Mouse (Mus musculus) neural tube, embryonic 12.5 days (tissue): ENCODE results near the gene Bcl11b. TPM values are rescaled to one million over a fixed set of nuclear protein-coding genes. Genes with fewer than 3 reads are reported as not detected.
A peak's percentile ranks its signal among the peaks of the same experiment; 100 is the strongest.

Experiments used
- ATAC-seq: fragments of 200-750 bp; cut with Nextera tagmentation; 2 replicates; pipeline ENCODE4 v1.8.0; 2017; ENCODE audit warnings: low read depth, mild to moderate bottlenecking, moderate TSS enrichment, moderate library complexity; ENCODE audit not compliant: low FRiP score
- H3K27ac ChIP-seq: fragments of 300-500 bp; sonication (generic); 2 replicates; pipeline ENCODE4 v1.5.1; 2016
- H3K27me3 ChIP-seq: fragments of 300-500 bp; sonication (generic); replicated peaks from 2 replicates; pipeline ENCODE4 v1.6.1; 2016; ENCODE audit warnings: mild to moderate bottlenecking
- H3K36me3 ChIP-seq: fragments of 300-500 bp; sonication (generic); 2 replicates; pipeline ENCODE4 v1.6.1; 2016; ENCODE audit warnings: mild to moderate bottlenecking
- H3K4me1 ChIP-seq: fragments of 300-500 bp; sonication (generic); 2 replicates; pipeline ENCODE4 v1.6.1; 2016
- H3K4me2 ChIP-seq: fragments of 300-500 bp; sonication (generic); replicated peaks from 2 replicates; pipeline ENCODE4 v1.6.1; 2016; ENCODE audit warnings: mild to moderate bottlenecking
- H3K4me3 ChIP-seq: fragments of 300-500 bp; sonication (generic); 2 replicates; pipeline ENCODE4 v1.5.1; 2016
- H3K9ac ChIP-seq: fragments of 300-500 bp; sonication (generic); 2 replicates; pipeline ENCODE4 v1.6.1; 2016; ENCODE audit warnings: mild to moderate bottlenecking
- H3K9me3 ChIP-seq: fragments of 300-500 bp; sonication (generic); 2 replicates; pipeline ENCODE4 v1.6.1; 2016; ENCODE audit warnings: mild to moderate bottlenecking
- WGBS: fragments of 180-500 bp; shearing (Covaris S2); methylation state at CpG from one replicate; pipeline ENCODE4 v1.1.7; 2016; 5-methylcytosine and 5-hydroxymethylcytosine counted together
- polyA plus RNA-seq: library from polyadenylated mRNA; unstranded; fragments of >200 nt; fragmentation: Nextera tagmentation; extraction: Ambion mirVana; gene quantifications from 2 replicates; pipeline ENCODE4 v1.2.1, GENCODE M21; 2016

Bcl11b gene
- polyA plus RNA-seq, result 25.9 and 27.1 TPM in 2 replicates

DNA sequence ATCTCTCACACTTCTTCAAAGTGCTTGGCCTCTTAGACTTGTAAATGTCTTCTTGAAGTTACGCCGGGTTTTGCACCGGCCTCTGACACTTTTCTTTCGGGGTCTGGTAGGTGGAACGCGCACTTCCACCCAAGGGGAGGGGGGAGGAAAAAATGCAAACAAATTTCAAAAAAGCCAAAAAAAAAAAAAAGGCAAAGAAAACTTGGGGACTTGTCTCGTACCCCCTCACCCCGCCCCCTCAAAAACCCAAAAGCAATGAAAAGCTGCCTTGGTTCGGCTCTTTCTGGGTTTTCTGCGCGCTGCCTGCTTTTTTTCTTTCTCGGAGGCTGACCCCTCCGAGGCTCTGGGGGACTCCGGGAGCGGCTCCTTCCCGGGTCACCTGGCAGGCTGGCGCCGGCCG lies at the start of gene Bcl11b:
TSS of gene Bcl11b (minus strand) at position 120 of the 400 bp plus-strand sequence.
- H3K27me3 ChIP-seq, result peaks cover 14% of the 10 kb centered on the region

DNA sequence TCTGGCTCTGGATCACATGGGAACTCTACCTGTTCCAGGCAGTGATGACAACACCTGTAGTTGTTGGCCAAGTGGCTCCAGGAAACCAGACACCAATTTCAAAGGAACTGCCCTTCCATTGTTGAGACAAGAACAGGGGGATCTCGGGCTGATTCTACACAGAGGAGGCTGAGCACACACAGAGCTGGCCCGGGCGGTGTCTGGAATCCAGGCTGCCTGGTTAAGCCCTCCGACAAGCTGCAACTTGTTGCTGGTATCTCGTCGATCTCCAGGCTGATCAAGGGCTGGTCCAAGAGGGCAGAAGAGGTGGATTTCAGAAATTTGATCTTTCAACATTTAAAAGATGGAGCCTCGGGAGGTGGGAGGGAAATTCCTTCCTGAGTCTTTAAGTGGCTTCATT lies 47.6 kb upstream of the Bcl11b start:
- no peaks in the 10 kb centered on the region for H3K9me3 ChIP-seq

More for the DNA sequence above, at the start of gene Bcl11b:
- H3K4me1 ChIP-seq, result peaks cover 29% of the 10 kb centered on the region
- no peak for ATAC-seq
- H3K36me3 ChIP-seq, result no peaks in the 10 kb centered on the region
- H3K9me3 ChIP-seq, result no peaks in the 10 kb centered on the region
- peak within 1 kb of the TSS; percentile 92 for H3K27ac ChIP-seq
- peak within 1 kb of the TSS; percentile 93 for H3K9ac ChIP-seq
- peak within 1 kb of the TSS; percentile 81 for H3K4me3 ChIP-seq
- H3K4me2 ChIP-seq, result peak within 1 kb of the TSS; percentile 81
- under 1% methylated on average over 19 of the region's 19 CpGs for WGBS

DNA sequence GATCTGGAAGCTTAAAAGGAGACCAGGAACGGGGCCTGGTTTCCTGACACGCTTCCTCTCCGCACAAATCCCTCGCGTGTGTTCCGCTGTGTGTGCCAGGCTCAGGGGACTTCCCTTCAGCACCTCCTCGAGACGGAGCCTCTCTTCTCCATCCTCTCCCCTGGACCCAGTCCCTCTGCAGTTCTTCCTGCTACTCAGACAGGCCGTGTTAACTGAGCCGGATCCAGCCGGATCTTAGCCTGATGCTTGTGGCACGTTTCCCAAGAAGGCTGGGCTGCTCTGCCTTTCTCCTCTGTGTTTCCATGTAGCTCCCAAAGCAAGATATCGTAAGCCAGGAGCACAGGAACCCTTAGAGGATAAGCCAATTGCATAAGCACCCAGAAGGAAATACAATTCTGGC lies 46.2 kb upstream of the Bcl11b start:
- Histone ChIP-seq H3K27ac (no peak overlapping the region), H3K4me1 (no peaks in the 10 kb centered on the region), H3K9ac (no peak overlapping the region), H3K4me2 (no peak overlapping the region), H3K27me3 (no peaks in the 10 kb centered on the region), H3K4me3 (no peak overlapping the region), H3K9me3 (no peaks in the 10 kb centered on the region), H3K36me3 (no peaks in the 10 kb centered on the region)
- no peak for ATAC-seq
- WGBS, result 78% methylated on average over 13 of the region's 13 CpGs

More for the DNA sequence above, 47.6 kb upstream of the Bcl11b start:
- H3K4me1 ChIP-seq, result no peaks in the 10 kb centered on the region
- H3K27ac ChIP-seq, result no peak overlapping the region
- no peak for ATAC-seq
- no peak overlapping the region for H3K4me2 ChIP-seq
- no peak overlapping the region for H3K9ac ChIP-seq
- H3K27me3 ChIP-seq, result no peaks in the 10 kb centered on the region
- no peaks in the 10 kb centered on the region for H3K36me3 ChIP-seq
- WGBS, result 85% methylated on average over 7 of the region's 7 CpGs
- no peak overlapping the region for H3K4me3 ChIP-seq

GRCm38 (mm10) chr12:108042239-108042571 lies 38.8 kb upstream of the Bcl11b start:
- Histone ChIP-seq H3K9ac (no peak overlapping the region), H3K4me1 (peaks cover 3% of the 10 kb centered on the region; the same call in 1 of the 2 replicates), H3K4me3 (no peak overlapping the region), H3K27me3 (peaks cover 5% of the 10 kb centered on the region; the same call in 1 of the 2 replicates), H3K9me3 (no peaks in the 10 kb centered on the region), H3K4me2 (no peak overlapping the region), H3K36me3 (no peaks in the 10 kb centered on the region), H3K27ac (no peak overlapping the region)
- ATAC-seq, result no peak
- 76% methylated on average over 3 of the region's 3 CpGs for WGBS

DNA sequence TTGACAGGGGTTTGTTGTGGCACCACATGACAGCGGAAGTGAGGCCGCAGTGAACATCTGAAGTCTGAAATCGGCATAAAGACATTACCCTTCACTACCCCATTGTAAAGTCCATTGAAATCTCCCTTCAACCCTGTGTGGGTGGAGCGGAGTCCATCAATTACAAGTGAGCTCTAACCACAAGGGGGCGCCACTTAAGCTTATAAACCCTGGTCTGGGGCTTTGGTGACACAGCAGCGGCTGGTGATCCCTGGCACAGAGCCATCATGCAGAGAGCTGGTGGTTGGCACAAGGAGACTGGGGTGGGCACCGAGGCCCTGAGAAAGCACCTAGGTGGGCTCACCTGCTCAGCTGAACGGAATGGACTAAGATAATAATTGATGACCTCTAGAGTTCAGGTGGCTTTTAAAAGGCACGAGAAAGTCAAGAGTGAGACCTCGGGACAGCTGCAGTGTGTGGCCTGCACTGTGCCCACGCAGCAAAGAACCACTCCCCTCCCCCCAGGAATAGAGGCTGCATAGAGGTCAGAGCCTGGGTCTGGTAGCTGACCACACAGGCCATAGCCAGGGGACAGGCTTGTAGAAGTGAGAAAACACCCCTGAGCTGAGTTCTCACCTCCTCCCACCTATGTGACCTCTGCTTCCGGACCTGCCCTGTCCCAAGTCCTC lies 38.3 kb upstream of the Bcl11b start:
- no peak overlapping the region for H3K27ac ChIP-seq
- peaks cover 5% of the 10 kb centered on the region; the same call in 1 of the 2 replicates for H3K27me3 ChIP-seq
- 37% methylated on average over 12 of the region's 12 CpGs for WGBS
- no peaks in the 10 kb centered on the region for H3K36me3 ChIP-seq
- no peak overlapping the region for H3K4me2 ChIP-seq
- H3K4me1 ChIP-seq, result peaks cover 3% of the 10 kb centered on the region; the same call in 1 of the 2 replicates
- H3K9ac ChIP-seq, result no peak overlapping the region
- H3K4me3 ChIP-seq, result no peak overlapping the region
- peak; percentile 53; the same call in 1 of the 2 replicates for ATAC-seq
- no peaks in the 10 kb centered on the region for H3K9me3 ChIP-seq

DNA sequence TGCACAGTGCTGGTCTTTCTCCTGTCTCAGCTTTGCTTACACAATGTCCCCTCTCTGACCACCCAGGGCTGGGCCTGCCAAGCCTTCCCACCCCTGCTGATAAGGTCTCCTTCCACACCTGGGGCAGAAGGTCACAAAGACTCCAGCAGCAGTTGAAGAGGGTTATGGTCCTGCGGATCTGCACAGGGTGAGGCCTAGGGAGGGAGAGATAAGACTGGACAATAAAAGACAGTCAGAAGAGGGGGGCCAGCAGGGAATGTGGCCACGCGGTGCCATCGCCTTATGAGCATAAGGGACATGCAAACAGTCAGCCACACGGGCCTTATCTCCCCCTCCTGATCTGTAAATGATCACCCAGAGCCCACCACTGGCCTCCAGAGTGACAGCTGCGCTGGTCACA lies 34.0 kb upstream of the Bcl11b start:
- Histone ChIP-seq H3K27me3 (peaks cover 1% of the 10 kb centered on the region; the same call in 1 of the 2 replicates), H3K9ac (no peak overlapping the region), H3K4me2 (no peak overlapping the region), H3K36me3 (no peaks in the 10 kb centered on the region), H3K27ac (no peak overlapping the region), H3K4me3 (no peak overlapping the region), H3K4me1 (peaks cover 3% of the 10 kb centered on the region; the same call in 1 of the 2 replicates), H3K9me3 (no peaks in the 10 kb centered on the region)
- 64% methylated on average over 6 of the region's 6 CpGs for WGBS
- no peak for ATAC-seq

DNA sequence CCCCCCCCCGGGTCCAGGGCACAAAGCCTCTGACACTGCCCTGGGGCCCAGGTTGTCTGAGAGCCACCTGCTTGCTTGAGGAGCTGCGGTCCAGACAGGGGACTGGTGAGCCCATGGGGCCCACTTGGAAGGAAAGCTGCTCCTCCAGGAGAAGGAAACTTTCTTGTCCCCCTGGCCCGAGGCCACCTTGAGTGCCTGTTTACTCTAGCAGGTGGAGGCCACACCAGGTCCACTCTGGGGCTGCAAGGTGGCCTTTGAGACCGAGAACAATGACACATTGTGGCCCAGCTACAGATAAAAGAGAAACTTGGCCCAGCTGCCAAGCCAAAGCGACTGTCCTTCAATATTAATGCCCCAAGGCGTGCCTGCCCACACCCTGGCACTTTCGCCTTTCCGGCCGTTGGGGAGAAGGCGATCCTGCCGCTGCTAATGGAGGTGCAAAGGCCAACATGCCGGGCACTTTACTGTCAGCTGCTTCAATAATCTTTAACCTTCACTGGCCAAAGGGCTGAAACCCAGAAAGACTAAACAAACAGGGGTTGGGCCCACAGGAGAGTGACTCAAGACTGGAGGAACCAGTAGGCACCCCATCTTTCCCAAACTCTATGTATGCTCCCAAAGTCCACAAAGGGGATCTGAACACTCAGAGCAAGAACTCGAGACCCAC lies 32.1 kb upstream of the Bcl11b start:
- no peaks in the 10 kb centered on the region for H3K9me3 ChIP-seq
- no peak for ATAC-seq
- H3K27ac ChIP-seq, result no peak overlapping the region
- no peaks in the 10 kb centered on the region for H3K4me1 ChIP-seq
- H3K4me2 ChIP-seq, result no peak overlapping the region
- no peaks in the 10 kb centered on the region for H3K27me3 ChIP-seq
- H3K9ac ChIP-seq, result no peak overlapping the region
- H3K4me3 ChIP-seq, result no peak overlapping the region
- H3K36me3 ChIP-seq, result no peaks in the 10 kb centered on the region
- 79% methylated on average over 13 of the region's 13 CpGs for WGBS

DNA sequence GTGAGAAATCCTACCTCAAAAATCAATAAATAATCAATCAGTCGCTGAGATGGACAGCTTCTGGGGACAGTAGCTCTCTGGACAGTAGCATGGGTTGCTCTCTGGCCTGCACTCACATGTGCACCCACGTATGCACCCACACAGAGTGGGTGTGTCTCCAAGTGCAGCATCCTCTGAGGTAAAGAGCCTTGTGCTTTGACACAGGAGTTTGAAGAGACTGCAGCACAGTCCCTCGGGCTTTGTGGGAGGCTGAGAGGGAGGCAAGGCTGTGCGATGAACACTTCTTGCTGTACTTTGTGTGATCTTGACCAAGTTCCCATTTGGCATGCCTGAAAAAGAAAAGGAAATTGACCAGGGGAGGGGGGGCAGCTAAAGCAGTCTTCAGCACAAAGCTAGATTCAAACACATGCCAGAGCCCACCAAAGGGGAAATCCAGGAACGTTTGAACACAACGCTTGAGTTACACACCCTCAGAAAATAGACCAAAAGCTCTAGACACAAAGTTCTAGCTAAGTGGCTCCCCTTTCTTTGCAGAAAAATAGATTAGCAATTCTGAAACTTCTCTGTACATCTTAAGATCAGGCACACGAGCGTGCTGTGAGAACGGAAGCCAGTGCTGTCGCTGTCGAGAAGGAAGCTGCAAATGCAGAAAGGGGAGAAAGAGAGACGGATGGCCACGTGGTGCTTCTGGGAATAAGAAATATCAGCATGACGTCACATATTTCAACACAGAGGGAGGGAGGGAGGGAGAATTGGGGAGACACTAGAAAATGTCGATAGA lies 19.6 kb upstream of the Bcl11b start:
- Histone ChIP-seq H3K27me3 (no peaks in the 10 kb centered on the region), H3K9me3 (no peaks in the 10 kb centered on the region), H3K36me3 (no peaks in the 10 kb centered on the region), H3K27ac (no peak overlapping the region), H3K4me1 (no peaks in the 10 kb centered on the region), H3K4me3 (no peak overlapping the region), H3K9ac (no peak overlapping the region), H3K4me2 (no peak overlapping the region)
- ATAC-seq, result no peak
- 84% methylated on average over 15 of the region's 15 CpGs for WGBS

DNA sequence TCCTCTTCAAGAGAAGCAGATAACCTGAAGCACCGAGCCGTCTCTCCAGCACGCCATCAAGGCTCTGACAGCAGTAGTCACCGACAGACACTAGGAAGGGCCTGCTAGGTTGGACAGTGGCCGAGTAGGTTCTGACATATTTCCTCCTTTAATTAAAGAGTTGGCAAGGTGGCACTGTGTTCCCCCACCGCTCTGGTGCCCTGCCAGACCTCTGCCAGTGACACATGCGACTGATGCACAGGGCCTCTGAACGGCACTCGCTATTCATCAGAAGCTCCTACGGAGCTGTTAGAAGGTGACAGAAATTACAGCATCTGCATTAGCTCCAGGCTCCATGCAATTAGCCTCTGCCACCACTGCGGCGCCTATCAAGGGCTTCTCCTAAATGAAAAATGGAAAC lies 8.6 kb upstream of the Bcl11b start:
- no peaks in the 10 kb centered on the region for H3K36me3 ChIP-seq
- H3K4me3 ChIP-seq, result no peak overlapping the region
- no peaks in the 10 kb centered on the region for H3K4me1 ChIP-seq
- no peak for ATAC-seq
- no peaks in the 10 kb centered on the region for H3K9me3 ChIP-seq
- H3K27me3 ChIP-seq, result peaks cover 4% of the 10 kb centered on the region; the same call in 1 of the 2 replicates
- no peak overlapping the region for H3K4me2 ChIP-seq
- no peak overlapping the region for H3K9ac ChIP-seq
- H3K27ac ChIP-seq, result no peak overlapping the region
- 85% methylated on average over 12 of the region's 12 CpGs for WGBS

GRCm38 (mm10) chr12:108010346-108010745 lies 6.9 kb upstream of the Bcl11b start:
- WGBS, result 61% methylated on average over 11 of the region's 11 CpGs
- ATAC-seq, result no peak
- Histone ChIP-seq H3K27me3 (peaks cover 6% of the 10 kb centered on the region), H3K9me3 (no peaks in the 10 kb centered on the region), H3K4me1 (peaks cover 8% of the 10 kb centered on the region), H3K9ac (no peak overlapping the region), H3K36me3 (no peaks in the 10 kb centered on the region), H3K4me3 (no peak overlapping the region), H3K4me2 (no peak overlapping the region), H3K27ac (no peak overlapping the region)

GRCm38 (mm10) chr12:108009156-108009555 lies 5.8 kb upstream of the Bcl11b start:
- 42% methylated on average over 4 of the region's 4 CpGs for WGBS
- no peak for ATAC-seq
- H3K27ac ChIP-seq, result no peak overlapping the region
- H3K4me1 ChIP-seq, result peaks cover 16% of the 10 kb centered on the region
- no peak overlapping the region for H3K4me3 ChIP-seq
- H3K27me3 ChIP-seq, result peaks cover 10% of the 10 kb centered on the region
- H3K4me2 ChIP-seq, result no peak overlapping the region
- no peak overlapping the region for H3K9ac ChIP-seq
- no peaks in the 10 kb centered on the region for H3K36me3 ChIP-seq
- no peaks in the 10 kb centered on the region for H3K9me3 ChIP-seq
